Mouse (Mus musculus) small intestine, adult 2 months (tissue): ENCODE data around the gene Bpnt1. TPM values are rescaled to one million over a fixed set of nuclear protein-coding genes. Genes with fewer than 3 reads are reported as not detected.
A peak's percentile ranks its signal among the peaks of the same experiment; 100 is the strongest.

Source experiments
- H3K27ac ChIP-seq: fragments of 200-500 bp; 2 replicates; pipeline ENCODE4 v1.5.1; 2012; ENCODE audit warnings: low read depth, low read length, control low read depth, inconsistent platforms; ENCODE audit not compliant: insufficient read depth
- H3K27me3 ChIP-seq: fragments of 200-500 bp; 2 replicates; pipeline ENCODE4 v1.6.1; 2012; ENCODE audit warnings: mild to moderate bottlenecking, moderate library complexity, low read length, inconsistent platforms; ENCODE audit not compliant: control insufficient read depth, insufficient read depth
- H3K36me3 ChIP-seq: fragments of 200-500 bp; 2 replicates; pipeline ENCODE4 v1.6.1; 2012; ENCODE audit warnings: mild to moderate bottlenecking, low read length, control low read depth, inconsistent platforms; ENCODE audit not compliant: control insufficient read depth, insufficient read depth
- H3K4me1 ChIP-seq: fragments of 200-500 bp; 2 replicates; pipeline ENCODE4 v1.6.1; 2012; ENCODE audit warnings: low read length, inconsistent platforms, mixed read lengths; ENCODE audit not compliant: control insufficient read depth, insufficient read depth, insufficient read length
- H3K4me3 ChIP-seq: fragments of 200-500 bp; 2 replicates; pipeline ENCODE4 v1.5.1; 2012; ENCODE audit warnings: low read depth, mild to moderate bottlenecking, control low read depth, inconsistent platforms, low read length, moderate library complexity
- CTCF ChIP-seq: fragments of 200-500 bp; IDR thresholded peaks from 2 replicates; pipeline ENCODE4 v1.5.1; 2012; ENCODE audit warnings: low read depth, mild to moderate bottlenecking, control low read depth, inconsistent platforms, low read length, moderate library complexity, mixed read lengths; ENCODE audit not compliant: insufficient replicate concordance, insufficient read length; ENCODE audit errors: extremely low read depth
- POLR2A ChIP-seq: fragments of 200-500 bp; IDR thresholded peaks from 2 replicates; pipeline ENCODE4 v1.6.1; 2012; ENCODE audit warnings: low read depth, mild to moderate bottlenecking, control low read depth, inconsistent platforms, low read length, moderate library complexity
- WGBS: fragments of 180-500 bp; shearing (Covaris S2); methylation state at CpG from one replicate; pipeline ENCODE4 v1.1.7; 2018; 5-methylcytosine and 5-hydroxymethylcytosine counted together
- polyA plus RNA-seq: library from polyadenylated mRNA; depleted of rRNA; stranded (reverse); fragments of >200 nt; gene quantifications from 2 replicates; pipeline ENCODE4 v1.2.3, GENCODE M21; 2012; rRNA removed

Gene Bpnt1
- 323 and 340 TPM in 2 replicates for polyA plus RNA-seq

- H3K4me3 ChIP-seq = peak within 1 kb of the TSS; percentile 96
- TF ChIP-seq POLR2A = peak; percentile 91; the same call in 1 of the 2 replicates
- no peak for TF ChIP-seq CTCF
- H3K27ac ChIP-seq = peak within 1 kb of the TSS; percentile 84
- peaks cover 8% of the 10 kb centered on the region; the same call in 1 of the 2 replicates for H3K4me1 ChIP-seq
- under 1% methylated on average over 32 of the region's 32 CpGs for WGBS
- peaks cover 7% of the 10 kb centered on the region; the same call in 1 of the 2 replicates for H3K36me3 ChIP-seq
- H3K27me3 ChIP-seq = no peaks in the 10 kb centered on the region
These were observed at the start of gene Bpnt1 for GRCm38 (mm10) chr1:185331983-185332430. Gene Bpnt1, plus strand, starts transcription at chr1:185332149.

GRCm38 (mm10) chr1:185282846-185283245 is 49.1 kb upstream of the Bpnt1 start:
- Histone ChIP-seq H3K27me3 (no peaks in the 10 kb centered on the region), H3K36me3 (peaks cover 65% of the 10 kb centered on the region), H3K4me1 (peaks cover 35% of the 10 kb centered on the region), H3K27ac (peak overlapping the region; percentile 98), H3K4me3 (no peak overlapping the region)
- WGBS = 33% methylated on average over 11 of the region's 11 CpGs
- no peak for TF ChIP-seq CTCF
- peak; percentile 45; the same call in 1 of the 2 replicates for TF ChIP-seq POLR2A

- Histone ChIP-seq H3K36me3 (peaks cover 62% of the 10 kb centered on the region), H3K4me3 (peak overlapping the region; percentile 29), H3K4me1 (peaks cover 35% of the 10 kb centered on the region), H3K27ac (peak overlapping the region; percentile 98), H3K27me3 (no peaks in the 10 kb centered on the region)
- no peak for TF ChIP-seq CTCF
- TF ChIP-seq POLR2A = no peak; the same call in 1 of the 2 replicates
- WGBS = 28% methylated on average over 15 of the region's 15 CpGs
These were observed 48.7 kb upstream of the Bpnt1 start for GRCm38 (mm10) chr1:185283247-185283646.

GRCm38 (mm10) chr1:185284740-185285139 is 47.2 kb upstream of the Bpnt1 start:
- H3K4me3 ChIP-seq = no peak overlapping the region
- peaks cover 29% of the 10 kb centered on the region for H3K4me1 ChIP-seq
- 20% methylated on average over 4 of the region's 4 CpGs for WGBS
- H3K27me3 ChIP-seq = no peaks in the 10 kb centered on the region
- TF ChIP-seq POLR2A (no peak), CTCF (no peak)
- peak overlapping the region; percentile 82 for H3K27ac ChIP-seq
- peaks cover 52% of the 10 kb centered on the region for H3K36me3 ChIP-seq

GRCm38 (mm10) chr1:185285171-185285570 is 46.8 kb upstream of the Bpnt1 start:
- TF ChIP-seq CTCF (no peak; the same call in 1 of the 2 replicates), POLR2A (no peak)
- H3K36me3 ChIP-seq = peaks cover 48% of the 10 kb centered on the region
- peaks cover 29% of the 10 kb centered on the region for H3K4me1 ChIP-seq

GRCm38 (mm10) chr1:185287066-185287465 is 44.9 kb upstream of the Bpnt1 start:
- Histone ChIP-seq H3K4me3 (no peak overlapping the region), H3K36me3 (peaks cover 43% of the 10 kb centered on the region), H3K27ac (peak overlapping the region; percentile 74), H3K4me1 (peaks cover 25% of the 10 kb centered on the region), H3K27me3 (no peaks in the 10 kb centered on the region)
- TF ChIP-seq CTCF (no peak), POLR2A (no peak)
- WGBS = 85% methylated on average over 20 of the region's 20 CpGs

More at GRCm38 (mm10) chr1:185285171-185285570, 46.8 kb upstream of the Bpnt1 start:
- 70% methylated on average over 4 of the region's 4 CpGs for WGBS
- Histone ChIP-seq H3K27ac (peak overlapping the region; percentile 82), H3K4me3 (no peak overlapping the region), H3K27me3 (no peaks in the 10 kb centered on the region)

GRCm38 (mm10) chr1:185289231-185289630 is 42.7 kb upstream of the Bpnt1 start:
- TF ChIP-seq CTCF = no peak
- no peak for TF ChIP-seq POLR2A
- Histone ChIP-seq H3K4me1 (peaks cover 12% of the 10 kb centered on the region), H3K27ac (no peak overlapping the region), H3K36me3 (peaks cover 46% of the 10 kb centered on the region), H3K27me3 (no peaks in the 10 kb centered on the region), H3K4me3 (no peak overlapping the region)
- WGBS = 83% methylated on average over 5 of the region's 5 CpGs

GRCm38 (mm10) chr1:185291336-185291735 is 40.6 kb upstream of the Bpnt1 start:
- Histone ChIP-seq H3K4me1 (peaks cover 3% of the 10 kb centered on the region), H3K27ac (no peak overlapping the region), H3K27me3 (no peaks in the 10 kb centered on the region), H3K36me3 (peaks cover 46% of the 10 kb centered on the region), H3K4me3 (no peak overlapping the region)
- 92% methylated on average over 4 of the region's 4 CpGs for WGBS
- TF ChIP-seq CTCF (no peak), POLR2A (no peak)
